Mouse (Mus musculus): ENCODE data around the gene Cmip. TPM values are rescaled to one million over a fixed set of nuclear protein-coding genes. Genes with fewer than 3 reads are reported as not detected.
A peak's percentile ranks its signal among the peaks of the same experiment; 100 is the strongest.

The Cmip gene
- polyA plus RNA-seq, 1 experiment from 2014 or later = 9.8 TPM

GRCm38 (mm10) chr8:117242286-117242685, 14.6 kb upstream of the Cmip start:
- WGBS = 80% methylated on average over 6 of the region's 6 CpGs
- Histone ChIP-seq H3K4me1 (peaks cover 12% of the 10 kb centered on the region), H3K36me3 (replicated peaks) (no peaks in the 10 kb centered on the region), H3K27me3 (replicated peaks; ENCODE audit: low read depth, poor library complexity, severe bottlenecking) (no peaks in the 10 kb centered on the region), H3K27ac (replicated peaks) (no peak overlapping the region), H3K9me3 (no peaks in the 10 kb centered on the region), H3K4me3 (no peak overlapping the region)
- DNase-seq (ENCODE audit: low spot score) = no peak

GRCm38 (mm10) chr8:117244601-117245000, 12.3 kb upstream of the Cmip start:
- no peaks in the 10 kb centered on the region for H3K9me3 ChIP-seq
- no peak overlapping the region for H3K4me3 ChIP-seq
- H3K4me1 ChIP-seq = peaks cover 12% of the 10 kb centered on the region
- no peaks in the 10 kb centered on the region for H3K27me3 ChIP-seq (replicated peaks; ENCODE audit: low read depth, poor library complexity, severe bottlenecking)
- DNase-seq (ENCODE audit: low spot score) = no peak
- no peaks in the 10 kb centered on the region for H3K36me3 ChIP-seq (replicated peaks)
- H3K27ac ChIP-seq (replicated peaks) = no peak overlapping the region
- WGBS = 52% methylated on average over 6 of the region's 6 CpGs

- DNase-seq (ENCODE audit: low spot score) = no peak
- H3K4me3 ChIP-seq = no peak overlapping the region
- 87% methylated on average over 11 of the region's 11 CpGs for WGBS
- H3K9me3 ChIP-seq = 0 out of 2 replicates have a peak, but pooled peaks cover 4% of the 10 kb centered on the region
- no peaks in the 10 kb centered on the region for H3K4me1 ChIP-seq
- no peaks in the 10 kb centered on the region for H3K27me3 ChIP-seq (replicated peaks; ENCODE audit: low read depth, poor library complexity, severe bottlenecking)
- H3K36me3 ChIP-seq (replicated peaks) = no peaks in the 10 kb centered on the region
- no peak overlapping the region for H3K27ac ChIP-seq (replicated peaks)
Measured at GRCm38 (mm10) chr8:117248341-117248740, 8.5 kb upstream of the Cmip start.

GRCm38 (mm10) chr8:117251086-117251681, 5.7 kb upstream of the Cmip start:
- no peak overlapping the region for H3K4me3 ChIP-seq
- DNase-seq (ENCODE audit: low spot score) = no peak
- no peaks in the 10 kb centered on the region for H3K27me3 ChIP-seq (replicated peaks; ENCODE audit: low read depth, poor library complexity, severe bottlenecking)
- H3K9me3 ChIP-seq = 0 out of 2 replicates have a peak, but pooled peaks cover 4% of the 10 kb centered on the region
- 43% methylated on average over 7 of the region's 7 CpGs for WGBS
- no peak overlapping the region for H3K27ac ChIP-seq (replicated peaks)
- H3K36me3 ChIP-seq (replicated peaks) = no peaks in the 10 kb centered on the region
- H3K4me1 ChIP-seq = peaks cover 3% of the 10 kb centered on the region; the same call in 1 of the 2 replicates

- Histone ChIP-seq H3K9me3 (0 out of 2 replicates have a peak, but pooled peaks cover 4% of the 10 kb centered on the region), H3K36me3 (replicated peaks) (no peaks in the 10 kb centered on the region), H3K27me3 (replicated peaks; ENCODE audit: low read depth, poor library complexity, severe bottlenecking) (no peaks in the 10 kb centered on the region), H3K4me3 (no peak overlapping the region), H3K27ac (replicated peaks) (no peak overlapping the region), H3K4me1 (peaks cover 8% of the 10 kb centered on the region; the same call in 1 of the 2 replicates)
- no peak for DNase-seq (ENCODE audit: low spot score)
- 91% methylated on average over 8 of the region's 8 CpGs for WGBS
Measured at GRCm38 (mm10) chr8:117252650-117253049, 4.2 kb upstream of the Cmip start.

- DNase-seq (ENCODE audit: low spot score) = no peak
- 89% methylated on average over 17 of the region's 17 CpGs for WGBS
- no peak overlapping the region for H3K27ac ChIP-seq (replicated peaks)
- no peaks in the 10 kb centered on the region for H3K27me3 ChIP-seq (replicated peaks; ENCODE audit: low read depth, poor library complexity, severe bottlenecking)
- no peaks in the 10 kb centered on the region for H3K36me3 ChIP-seq (replicated peaks)
- 0 out of 2 replicates have a peak, but pooled peaks cover 4% of the 10 kb centered on the region for H3K9me3 ChIP-seq
- peaks cover 14% of the 10 kb centered on the region for H3K4me1 ChIP-seq
- no peak overlapping the region for H3K4me3 ChIP-seq
Measured at GRCm38 (mm10) chr8:117253390-117254269, 3.2 kb upstream of the Cmip start.

- H3K9me3 ChIP-seq = 0 out of 2 replicates have a peak, but pooled peaks cover 4% of the 10 kb centered on the region
- no peak overlapping the region for H3K4me3 ChIP-seq
- no peaks in the 10 kb centered on the region for H3K36me3 ChIP-seq (replicated peaks)
- DNase-seq (ENCODE audit: low spot score) = no peak
- 75% methylated on average over 6 of the region's 6 CpGs for WGBS
- H3K27me3 ChIP-seq (replicated peaks; ENCODE audit: low read depth, poor library complexity, severe bottlenecking) = no peaks in the 10 kb centered on the region
- H3K4me1 ChIP-seq = peaks cover 23% of the 10 kb centered on the region
- H3K27ac ChIP-seq (replicated peaks) = no peak overlapping the region
Measured at GRCm38 (mm10) chr8:117254496-117254895, 2.4 kb upstream of the Cmip start.

GRCm38 (mm10) chr8:117256292-117256938, 449 bp upstream of the Cmip start:
- no peaks in the 10 kb centered on the region for H3K36me3 ChIP-seq (replicated peaks)
- H3K9me3 ChIP-seq = 0 out of 2 replicates have a peak, but pooled peaks cover 4% of the 10 kb centered on the region
- peak overlapping the region; percentile 95 for H3K27ac ChIP-seq (replicated peaks)
- DNase-seq (ENCODE audit: low spot score) = peak; percentile 93
- WGBS = under 1% methylated on average over 92 of the region's 92 CpGs
- H3K4me3 ChIP-seq = peak overlapping the region; percentile 94
- H3K4me1 ChIP-seq = peaks cover 42% of the 10 kb centered on the region
- no peaks in the 10 kb centered on the region for H3K27me3 ChIP-seq (replicated peaks; ENCODE audit: low read depth, poor library complexity, severe bottlenecking)

GRCm38 (mm10) chr8:117257821-117258575, 1.1 kb downstream of the Cmip start:
- Histone ChIP-seq H3K27me3 (replicated peaks; ENCODE audit: low read depth, poor library complexity, severe bottlenecking) (no peaks in the 10 kb centered on the region), H3K4me3 (peak overlapping the region; percentile 94), H3K9me3 (no peaks in the 10 kb centered on the region), H3K27ac (replicated peaks) (peak overlapping the region; percentile 95), H3K36me3 (replicated peaks) (no peaks in the 10 kb centered on the region), H3K4me1 (peaks cover 58% of the 10 kb centered on the region)
- DNase-seq (ENCODE audit: low spot score) = peak; percentile 74
- 8% methylated on average over 22 of the region's 22 CpGs for WGBS

GRCm38 (mm10) chr8:117258576-117259040, 1.7 kb downstream of the Cmip start:
- H3K36me3 ChIP-seq (replicated peaks) = no peaks in the 10 kb centered on the region
- H3K9me3 ChIP-seq = no peaks in the 10 kb centered on the region
- DNase-seq (ENCODE audit: low spot score) = no peak
- 56% methylated on average over 6 of the region's 6 CpGs for WGBS
- peak overlapping the region; percentile 94 for H3K4me3 ChIP-seq
- peaks cover 64% of the 10 kb centered on the region for H3K4me1 ChIP-seq
- no peaks in the 10 kb centered on the region for H3K27me3 ChIP-seq (replicated peaks; ENCODE audit: low read depth, poor library complexity, severe bottlenecking)
- peak overlapping the region; percentile 95 for H3K27ac ChIP-seq (replicated peaks)

- H3K9me3 ChIP-seq = no peaks in the 10 kb centered on the region
- no peaks in the 10 kb centered on the region for H3K27me3 ChIP-seq (replicated peaks; ENCODE audit: low read depth, poor library complexity, severe bottlenecking)
- no peaks in the 10 kb centered on the region for H3K36me3 ChIP-seq (replicated peaks)
- DNase-seq (ENCODE audit: low spot score) = peak; percentile 32
- peaks cover 65% of the 10 kb centered on the region for H3K4me1 ChIP-seq
- 73% methylated on average over 11 of the region's 11 CpGs for WGBS
- peak overlapping the region; percentile 95 for H3K27ac ChIP-seq (replicated peaks)
- peak overlapping the region; percentile 94 for H3K4me3 ChIP-seq
Measured at GRCm38 (mm10) chr8:117259431-117260001, 2.7 kb downstream of the Cmip start.

All from embryonic facial prominence, embryonic 10.5 days (tissue).